Mouse (Mus musculus) heart, postnatal 36 days (tissue): ENCODE results near the gene Ptpn23. TPM values are rescaled to one million over a fixed set of nuclear protein-coding genes. Genes with fewer than 3 reads are reported as not detected.
"Not testable (repeated sequence)": the region's sequence is repeated elsewhere in the genome, so short reads cannot be mapped to it uniquely, and the experiment has no call there.

Experiments
- DNase-seq, 2 experiments: peaks; one replicate each; pipeline ENCODE4 v3.0.0; 2021 to 2022
- intact Hi-C: fragments of 180-260 bp; cut with DNase I; formaldehyde crosslinking; loops from one replicate; pipeline ENCODE4 v1.15.1; 2025
- total RNA-seq, 2 experiments: library from RNA; stranded (reverse); gene quantifications; 2 replicates each; pipeline ENCODE4 v1.2.3; 2021

Ptpn23 gene
- total RNA-seq = 10 to 100 TPM; 13.9 to 14.3 TPM

- peak; percentile 94 for DNase-seq
- intact Hi-C loops = loop anchor here (1.0 to 5.0 kb wide), 2 partner anchors 69 to 124 kb away; partner anchors contain the start of genes Kif9, Klhl18 and Setd2
Observed at GRCm38 (mm10) chr9:110408099-110408773, at the start of gene Ptpn23. Gene Ptpn23, minus strand, starts transcription at chr9:110408213.

GRCm38 (mm10) chr9:110452523-110452922 is 44.5 kb upstream of the Ptpn23 start:
- intact Hi-C loops = no loop called here
- DNase-seq = no peak

- intact Hi-C loops = loop anchor here (2.0 to 5.0 kb wide), 2 partner anchors 173 to 260 kb away; partner anchors contain the start of gene Nradd
- peak; percentile 70 to 75 for DNase-seq
Observed at GRCm38 (mm10) chr9:110448857-110449617, 41.0 kb upstream of the Ptpn23 start.

GRCm38 (mm10) chr9:110448356-110448755 is 40.3 kb upstream of the Ptpn23 start:
- no peak for DNase-seq
- intact Hi-C loops = loop anchor here (2.0 to 5.0 kb wide), 2 partner anchors 174 to 260 kb away; partner anchors contain the start of gene Nradd

- no peak for DNase-seq
- intact Hi-C loops = no loop called here
Observed at GRCm38 (mm10) chr9:110440559-110440958, 32.5 kb upstream of the Ptpn23 start.

- DNase-seq = no peak
- intact Hi-C loops = no loop called here
Observed at GRCm38 (mm10) chr9:110440049-110440448, 32.0 kb upstream of the Ptpn23 start.

GRCm38 (mm10) chr9:110436041-110436440 is 28.0 kb upstream of the Ptpn23 start:
- DNase-seq = no peak
- intact Hi-C loops = no loop called here

- DNase-seq = no peak
- intact Hi-C loops = no loop called here
Observed at GRCm38 (mm10) chr9:110433045-110433444, 25.0 kb upstream of the Ptpn23 start.

GRCm38 (mm10) chr9:110431241-110431640 is 23.2 kb upstream of the Ptpn23 start:
- no peak for DNase-seq
- intact Hi-C loops = no loop called here

GRCm38 (mm10) chr9:110419511-110420112 is 11.6 kb upstream of the Ptpn23 start, which contains the start of gene Ngp:
Gene Ngp, plus strand, starts transcription at chr9:110419747.
- DNase-seq = no peak
- intact Hi-C loops = no loop called here

- intact Hi-C loops = loop anchor here (1.0 to 5.0 kb wide), 3 partner anchors 294 to 459 kb away; no protein-coding TSS in a partner anchor
- DNase-seq = peak in 1 of 2 experiments; percentile 42
Observed at GRCm38 (mm10) chr9:110413785-110414184, 5.8 kb upstream of the Ptpn23 start.

- intact Hi-C loops = loop anchor here (1.0 to 5.0 kb wide), 3 partner anchors 294 to 459 kb away; no protein-coding TSS in a partner anchor
- no peak for DNase-seq
Observed at GRCm38 (mm10) chr9:110412926-110413325, 4.9 kb upstream of the Ptpn23 start.

- DNase-seq = peak; percentile 83 to 86
- intact Hi-C loops = loop anchor here (2.0 to 5.0 kb wide), 3 partner anchors 224 to 461 kb away; no protein-coding TSS in a partner anchor
Observed at GRCm38 (mm10) chr9:110410908-110411887, 3.2 kb upstream of the Ptpn23 start.

GRCm38 (mm10) chr9:110407311-110408098 is 508 bp downstream of the Ptpn23 start:
- no peak for DNase-seq
- intact Hi-C loops = loop anchor here (1.0 to 5.0 kb wide), 3 partner anchors 70 to 125 kb away; partner anchors contain the start of genes Kif9, Klhl18, Scap and Setd2

GRCm38 (mm10) chr9:110403240-110403639 is 4.8 kb downstream of the Ptpn23 start:
- intact Hi-C loops, DNase-seq: not testable (repeated sequence)

GRCm38 (mm10) chr9:110402731-110403130 is 5.3 kb downstream of the Ptpn23 start:
- no peak for DNase-seq
- intact Hi-C loops = no loop called here

GRCm38 (mm10) chr9:110400650-110401049 is 7.4 kb downstream of the Ptpn23 start:
- intact Hi-C loops = no loop called here
- peak; percentile 52 to 54 for DNase-seq

- no peak for DNase-seq
- intact Hi-C loops = no loop called here
Observed at GRCm38 (mm10) chr9:110393295-110393694, 14.7 kb downstream of the Ptpn23 start.

GRCm38 (mm10) chr9:110390843-110391242 is 17.2 kb downstream of the Ptpn23 start:
- DNase-seq = no peak
- intact Hi-C loops = no loop called here
